Mouse (Mus musculus) brain, adult 10 weeks (tissue): ENCODE measurements around the gene Mrpl9. TPM values are rescaled to one million over a fixed set of nuclear protein-coding genes. Genes with fewer than 3 reads are reported as not detected.

Experiments used
- polyA plus RNA-seq: library from polyadenylated mRNA; stranded (reverse); fragments of 350-450 nt; fragmentation: Illumina TruSeq; extraction: RNeasy Lipid Tissue Mini Kit (QIAGEN cat#74804); gene quantifications from one replicate; pipeline ENCODE4 v1.2.3, GENCODE M21; 2015; ENCODE audit warnings: low read depth, low replicate concordance

Mrpl9 gene
- 62.1 TPM for polyA plus RNA-seq

GRCm38 (mm10) chr3:94442951-94443596, at the start of gene Mrpl9:
Gene Mrpl9, plus strand, starts transcription at chr3:94443318.

DNA sequence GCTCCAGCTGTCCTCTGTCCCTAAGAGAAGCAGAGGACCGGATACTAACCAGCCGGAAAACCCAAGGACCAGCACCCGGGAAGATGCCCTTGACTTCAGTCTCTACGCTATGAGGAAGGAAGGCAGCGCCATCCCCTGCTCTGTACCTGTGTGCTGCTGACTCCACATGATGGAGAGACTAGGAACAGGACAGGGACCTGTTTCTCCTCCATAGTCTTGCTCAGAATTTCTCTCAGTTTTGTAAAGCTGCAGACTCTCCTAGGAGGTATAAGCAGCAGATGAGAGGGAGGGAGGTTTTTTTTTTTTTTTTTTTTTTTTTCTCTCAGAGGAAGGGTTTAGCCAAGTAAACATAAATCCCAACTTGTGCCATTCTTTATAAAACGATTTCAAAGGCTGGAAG, 44.9 kb upstream of the Mrpl9 start, which contains the start of gene Lingo4:
Gene Lingo4, plus strand, starts transcription at position 301 of the 400 bp plus-strand sequence.

DNA sequence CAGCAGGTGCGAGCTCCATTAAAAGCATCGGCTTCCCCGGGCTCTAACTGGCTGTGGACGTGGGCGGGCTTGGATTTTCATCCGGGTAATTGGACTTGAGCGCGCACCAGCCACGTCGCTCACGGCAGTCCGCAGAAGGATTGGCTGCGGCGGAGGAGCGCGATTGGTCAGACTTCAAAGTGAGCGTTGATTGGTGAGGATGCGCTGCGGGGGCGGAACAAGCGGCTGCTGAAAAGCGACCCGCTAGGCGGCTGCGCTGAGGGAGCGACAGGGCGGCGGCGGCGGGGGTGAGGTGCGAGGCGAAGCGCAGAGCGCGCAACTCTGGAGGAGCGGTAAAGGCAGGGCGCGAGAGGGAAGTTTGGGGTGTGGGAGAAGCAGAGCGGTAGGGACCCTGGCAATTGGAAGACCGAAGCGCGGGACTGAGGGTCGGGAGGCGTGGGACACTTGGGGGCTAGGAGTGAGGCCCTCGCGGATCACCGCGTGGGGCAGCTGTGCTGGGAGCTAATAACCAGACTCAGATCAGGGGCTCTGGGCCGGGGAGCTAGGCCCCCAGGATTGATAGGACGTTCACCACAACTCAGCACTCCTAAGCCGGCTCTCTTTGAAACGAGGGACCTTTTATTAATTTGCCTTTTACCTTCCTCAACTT, 30.0 kb upstream of the Mrpl9 start, which contains the start of gene Tdrkh:
Gene Tdrkh, plus strand, starts transcription at position 243 of the 649 bp plus-strand sequence.

DNA sequence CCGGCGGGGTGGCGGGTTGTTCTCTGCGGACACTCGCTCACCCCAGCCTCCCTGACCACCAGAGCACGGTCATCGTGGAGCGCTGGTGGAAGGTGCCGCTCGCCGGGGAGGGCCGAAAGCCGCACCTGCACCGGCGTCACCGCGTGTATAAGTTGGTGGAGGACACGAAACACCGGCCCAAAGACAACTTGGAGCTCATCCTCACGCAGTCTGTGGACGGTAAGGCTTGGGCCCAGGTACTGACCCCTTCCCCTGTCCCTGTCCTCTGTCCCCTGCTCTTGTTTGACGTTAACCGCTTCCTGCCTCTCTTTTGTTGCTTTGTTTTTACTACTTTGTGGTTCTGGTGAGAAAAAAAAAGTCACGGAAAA, 463 bp downstream of the Mrpl9 start, which contains the start of gene Oaz3:
Gene Oaz3, minus strand, starts transcription at position 319 of the 368 bp plus-strand sequence.

DNA sequence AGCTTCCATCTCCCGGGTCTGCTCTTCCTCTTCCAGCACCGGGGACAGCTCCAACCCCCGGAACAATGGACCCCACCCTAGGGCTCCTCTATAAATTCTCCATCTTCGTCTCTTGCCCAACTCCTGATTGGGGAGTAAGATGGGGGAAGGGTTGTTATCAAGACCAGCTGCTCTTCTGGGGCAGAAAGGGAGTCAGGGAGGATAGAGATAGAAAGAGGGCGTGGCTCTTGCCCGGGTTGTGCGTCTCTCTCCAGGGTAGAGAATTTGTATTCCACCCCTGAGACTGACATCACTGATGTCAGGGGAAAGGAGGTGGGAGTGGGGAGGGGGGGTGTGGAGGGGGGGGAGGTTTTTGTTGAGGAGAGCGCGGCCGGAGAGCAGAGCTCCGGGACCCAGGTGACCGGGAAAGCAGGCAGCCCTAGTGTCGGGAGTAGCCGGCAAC, 34.9 kb downstream of the Mrpl9 start, which contains the start of gene Celf3:
Gene Celf3, plus strand, starts transcription at position 315 of the 442 bp plus-strand sequence.

DNA sequence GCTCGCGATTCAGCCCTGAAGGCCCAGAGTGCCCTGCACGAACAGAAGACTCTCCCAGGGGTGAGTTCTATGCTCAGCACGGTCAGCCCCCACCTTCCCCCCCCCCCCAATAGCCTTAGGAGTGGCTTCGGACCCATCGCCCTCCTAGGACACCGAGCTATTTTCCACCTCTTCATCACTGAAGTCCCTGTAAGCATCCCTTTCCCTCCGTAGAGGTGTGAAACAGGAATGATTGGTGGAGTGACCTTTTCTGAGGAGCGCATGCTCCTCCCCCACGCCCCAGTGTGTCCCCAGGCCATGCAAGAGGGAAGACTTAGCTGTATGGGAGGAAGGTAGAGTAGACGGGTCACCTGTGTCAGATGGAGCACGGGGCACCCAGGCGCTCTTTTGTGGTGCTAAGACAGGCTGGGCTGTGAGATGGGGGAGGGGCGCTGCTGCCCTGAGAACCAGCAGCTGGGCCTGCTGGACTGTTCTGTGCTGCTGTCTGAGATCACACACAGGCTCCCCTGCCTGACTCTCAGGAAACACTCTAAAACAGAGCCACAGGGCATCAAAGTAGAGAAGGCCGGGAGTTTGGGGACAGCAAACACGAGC, 37.3 kb downstream of the Mrpl9 start, which contains the start of gene Riiad1:
Gene Riiad1, minus strand, starts transcription at position 51 of the 594 bp plus-strand sequence.

Other genes starting within 250 kb of the Mrpl9 start
- gene Gm5286, start 246.6 kb upstream of the Mrpl9 start, polyA plus RNA-seq: not detected
- gene Gm4778, start 179.3 kb upstream of the Mrpl9 start, polyA plus RNA-seq: not detected
- gene Them4, start 133.2 kb upstream of the Mrpl9 start, polyA plus RNA-seq: 37.3 TPM
- gene Them5, start 101.2 kb upstream of the Mrpl9 start, polyA plus RNA-seq: not detected
- gene C2cd4d, start 80.9 kb upstream of the Mrpl9 start, polyA plus RNA-seq: 1.3 TPM
- 3.6 TPM for gene Rorc, start 70.5 kb upstream of the Mrpl9 start, polyA plus RNA-seq
- gene Lingo4, start 44.8 kb upstream of the Mrpl9 start, polyA plus RNA-seq: 1.4 TPM
- gene Tdrkh, start 30.0 kb upstream of the Mrpl9 start, polyA plus RNA-seq: 30.5 TPM
- gene Oaz3, start 597 bp downstream of the Mrpl9 start, polyA plus RNA-seq: not detected
- gene Celf3, start 35.0 kb downstream of the Mrpl9 start, polyA plus RNA-seq: 140 TPM
- gene Riiad1, start 37.0 kb downstream of the Mrpl9 start, polyA plus RNA-seq: 7.8 TPM
- 65.7 TPM for gene Snx27, start 139.4 kb downstream of the Mrpl9 start, polyA plus RNA-seq
- gene Gm10972, start 199.8 kb downstream of the Mrpl9 start, polyA plus RNA-seq: not detected
- gene Tuft1, start 215.6 kb downstream of the Mrpl9 start, polyA plus RNA-seq: 4.1 TPM